In genomic region chr15:6500787-6501186, GRCm38 (mm10) we compare ENCODE assay signal across 11 mouse cellular contexts. TPM values are rescaled to one million over a fixed set of nuclear protein-coding genes. Genes with fewer than 3 reads are reported as not detected.
DNase-seq lines count a peak whose midpoint lies in the region; ATAC-seq and TF ChIP-seq lines count a peak whose summit lies in the region.
"Had no signal": no experiment of that assay in that cellular context is flagged by ENCODE, and none has a peak within 500 bp of the region (broad histone marks: within the 10 kb centered on the region; RNA-seq: fewer than 3 reads in every experiment).

No protein-coding gene starts in this region.

- ATAC-seq in midbrain, postnatal 0 days (ENCODE audit: low FRiP score): no peak
- no peak for ATAC-seq in midbrain, embryonic 11.5 days (ENCODE audit: low FRiP score)
- peak; percentile 54; the same call in 1 of the 2 replicates for ATAC-seq in liver, embryonic 11.5 days (replicated peaks; ENCODE audit: low FRiP score)
- no peak for ATAC-seq in erythroid progenitor cell, adult 5-6 weeks (replicated peaks; ENCODE audit: low FRiP score, poor library complexity, severe bottlenecking)

- no peaks in the 10 kb centered on the region for H3K36me3 ChIP-seq in midbrain, postnatal 0 days (ENCODE audit: insufficient read depth, low read length)
- H3K36me3 ChIP-seq in midbrain, embryonic 11.5 days (ENCODE audit: control insufficient read depth, insufficient read depth, low read length): no peaks in the 10 kb centered on the region
- no peaks in the 10 kb centered on the region for H3K36me3 ChIP-seq in liver, embryonic 11.5 days (ENCODE audit: control insufficient read depth, insufficient read depth, low read length)

- 0 out of 2 replicates have a peak, but pooled peaks have one; percentile 14 for TF ChIP-seq CTCF in midbrain, postnatal 0 days (IDR thresholded peaks at IDR 0.05)

- no peaks in the 10 kb centered on the region for H3K9me3 ChIP-seq in midbrain, postnatal 0 days (ENCODE audit: low read length)
- H3K9me3 ChIP-seq in midbrain, embryonic 11.5 days (ENCODE audit: control insufficient read depth, low read length): no peaks in the 10 kb centered on the region
- no peaks in the 10 kb centered on the region for H3K9me3 ChIP-seq in liver, embryonic 11.5 days (ENCODE audit: control insufficient read depth, low read length)

- H3K9ac ChIP-seq in midbrain, postnatal 0 days (replicated peaks; ENCODE audit: low read length, poor library complexity, severe bottlenecking): no peak overlapping the region
- H3K9ac ChIP-seq in midbrain, embryonic 11.5 days (ENCODE audit: low read length): no peak overlapping the region
- no peak overlapping the region for H3K9ac ChIP-seq in liver, embryonic 11.5 days (ENCODE audit: low read depth, low read length)

- no peak overlapping the region for H3K27ac ChIP-seq in midbrain, postnatal 0 days (ENCODE audit: low read depth, low read length)
- H3K27ac ChIP-seq in midbrain, embryonic 11.5 days (ENCODE audit: low read depth, low read length): no peak overlapping the region
- no peak overlapping the region for H3K27ac ChIP-seq in liver, embryonic 11.5 days (ENCODE audit: low read depth, low read length)

- H3K4me1 ChIP-seq in midbrain, postnatal 0 days (ENCODE audit: insufficient read depth, low read length): no peaks in the 10 kb centered on the region
- H3K4me1 ChIP-seq in midbrain, embryonic 11.5 days (ENCODE audit: control insufficient read depth, insufficient read depth, low read length): no peaks in the 10 kb centered on the region
- no peaks in the 10 kb centered on the region for H3K4me1 ChIP-seq in liver, embryonic 11.5 days (replicated peaks; ENCODE audit: control insufficient read depth, insufficient read depth, low read length)

- no peak overlapping the region for H3K4me2 ChIP-seq in midbrain, postnatal 0 days (ENCODE audit: low read depth, low read length, poor library complexity, severe bottlenecking)
- H3K4me2 ChIP-seq in midbrain, embryonic 11.5 days: no peak overlapping the region
- no peak overlapping the region for H3K4me2 ChIP-seq in liver, embryonic 11.5 days

- WGBS in midbrain, postnatal 0 days: 68% methylated on average over 1 of the region's 1 CpGs
- WGBS in midbrain, embryonic 11.5 days: 58% methylated on average over 1 of the region's 1 CpGs
- 32% methylated on average over 1 of the region's 1 CpGs for WGBS in liver, embryonic 11.5 days

- no peaks in the 10 kb centered on the region for H3K27me3 ChIP-seq in midbrain, postnatal 0 days (ENCODE audit: insufficient read depth, low read length)
- H3K27me3 ChIP-seq in midbrain, embryonic 11.5 days (ENCODE audit: control insufficient read depth, insufficient read depth, low read length): no peaks in the 10 kb centered on the region
- no peaks in the 10 kb centered on the region for H3K27me3 ChIP-seq in liver, embryonic 11.5 days (replicated peaks; ENCODE audit: control insufficient read depth, insufficient read depth, low read length)

- H3K4me3 ChIP-seq in midbrain, postnatal 0 days (ENCODE audit: low read depth, low read length): no peak overlapping the region
- no peak overlapping the region for H3K4me3 ChIP-seq in midbrain, embryonic 11.5 days (ENCODE audit: low read depth, low read length)
- H3K4me3 ChIP-seq in liver, embryonic 11.5 days (ENCODE audit: low read depth, low read length): no peak overlapping the region

- DNase-seq in adrenal gland, adult (ENCODE audit: inconsistent age in 2 of 2, low spot score in 1 of 2): peak; percentile 35 to 80
- DNase-seq in adrenal gland, postnatal 4 days (ENCODE audit: low spot score in 2 of 2): no peak
- DNase-seq in midbrain, postnatal 0 days (ENCODE audit: low spot score): no peak
- DNase-seq in midbrain, embryonic 11.5 days (ENCODE audit: low spot score, missing footprints): no peak
- DNase-seq in liver, embryonic 11.5 days (ENCODE audit: low spot score): no peak
- DNase-seq in yolk sac, embryonic 10.5 days (ENCODE audit: low spot score): peak; percentile 13
- DNase-seq in spleen, postnatal 14 days (ENCODE audit: low spot score in 2 of 2): no peak
- DNase-seq: cerebellum, adult 9-11 months had no signal

RNA-seq across cellular contexts. Expression of gene Fyb, which starts 21.9 kb away (rescaled TPM):
- total RNA-seq in adrenal gland, postnatal 4 days (2021): 10 to 100 TPM; 27.7 to 28.9 TPM
- total RNA-seq in midbrain, postnatal 0 days (2014; rRNA removed): 2.2 TPM in 1 of 2 replicates, not detected in the other
- polyA plus RNA-seq in midbrain, postnatal 0 days (2015; fragmentation: Nextera tagmentation; extraction: Ambion mirVana): 1.5 and 3.6 TPM in 2 replicates
- polyA plus RNA-seq in midbrain, embryonic 11.5 days (2014; fragmentation: Nextera tagmentation; extraction: Ambion mirVana): 3.6 and 4.0 TPM in 2 replicates
- polyA plus RNA-seq in liver, embryonic 11.5 days (2014; fragmentation: Nextera tagmentation; extraction: Ambion mirVana): 38.7 and 41.1 TPM in 2 replicates
- 97.7 and 102 TPM in 2 replicates for total RNA-seq in erythroid progenitor cell, adult 5-6 weeks (2015; ENCODE audit: low replicate concordance)
- 27.0 and 29.8 TPM in 2 replicates for total RNA-seq in erythroid progenitor cell, adult 5-6 weeks (2017; ENCODE audit: low replicate concordance)

RNA-seq across cellular contexts. Expression of gene C9, which starts 55.7 kb away (rescaled TPM):
- 1 to 10 TPM in 1 of 2 experiments, not detected in 1; 1.0 TPM for total RNA-seq in adrenal gland, postnatal 4 days (2021)
- not detected in 2 replicates for total RNA-seq in midbrain, postnatal 0 days (2014; rRNA removed)
- polyA plus RNA-seq in midbrain, postnatal 0 days (2015; fragmentation: Nextera tagmentation; extraction: Ambion mirVana): not detected in 2 replicates
- not detected in 2 replicates for polyA plus RNA-seq in midbrain, embryonic 11.5 days (2014; fragmentation: Nextera tagmentation; extraction: Ambion mirVana)
- 0.15 TPM in 1 of 2 replicates, not detected in the other for polyA plus RNA-seq in liver, embryonic 11.5 days (2014; fragmentation: Nextera tagmentation; extraction: Ambion mirVana)
- not detected in 2 replicates for total RNA-seq in erythroid progenitor cell, adult 5-6 weeks (2015; ENCODE audit: low replicate concordance)
- not detected in 2 replicates for total RNA-seq in erythroid progenitor cell, adult 5-6 weeks (2017; ENCODE audit: low replicate concordance)
- polyA plus RNA-seq: heart, embryonic 14.5 days; spleen, adult 2 months had no signal

Comparison
In these comparisons a context has a peak if more than half of its experiments do, and no peak if none do; other contexts are left out.
1. DNase-seq: peak in adrenal gland, adult (2 of 2) and yolk sac, embryonic 10.5 days (single experiment); none in adrenal gland, postnatal 4 days (0 of 2), midbrain, postnatal 0 days (single experiment), midbrain, embryonic 11.5 days (single experiment), liver, embryonic 11.5 days (single experiment) and spleen, postnatal 14 days (0 of 2).